Mouse (Mus musculus) cortical plate, adult 2 months (tissue): ENCODE measurements around the gene Tm7sf2.

Experiments used
- CTCF ChIP-seq: fragments of 200-500 bp; IDR thresholded peaks from 2 replicates; pipeline ENCODE4 v1.5.1; 2011; ENCODE audit warnings: mild to moderate bottlenecking, control low read depth, low read length; ENCODE audit not compliant: insufficient read depth; ENCODE audit errors: extremely low read depth
- POLR2A ChIP-seq: fragments of 200-500 bp; IDR thresholded peaks from 2 replicates; pipeline ENCODE4 v1.6.1; 2011; ENCODE audit warnings: mild to moderate bottlenecking, low read length, control low read depth; ENCODE audit not compliant: insufficient read depth; ENCODE audit errors: extremely low read depth

GRCm38 (mm10) chr19:6105586-6105985 lies 37.4 kb upstream of the Tm7sf2 start, which contains the start of gene Naaladl1:
- TF ChIP-seq POLR2A (no peak), CTCF (no peak)
